Mouse (Mus musculus) thymus, adult 18-20 months (tissue): ENCODE data around the gene Cfap52.

Experiments
- DNase-seq, 2 experiments: peaks; one replicate each; pipeline ENCODE4 v3.0.0; 2022; ENCODE audit warnings: mixed read lengths in 2 of 2

The Cfap52 gene

GRCm38 (mm10) chr11:67925000-67925399 lies 40.5 kb downstream of the Cfap52 start:
- DNase-seq: no peak

GRCm38 (mm10) chr11:67923720-67924119 lies 41.7 kb downstream of the Cfap52 start:
- no peak for DNase-seq

- DNase-seq: peak; percentile 56 to 65
These were observed 42.7 kb downstream of the Cfap52 start for GRCm38 (mm10) chr11:67922755-67923125.

GRCm38 (mm10) chr11:67921827-67922754 lies 43.4 kb downstream of the Cfap52 start, which contains the start of gene Usp43:
Gene Usp43, minus strand, starts transcription at chr11:67922153.
- DNase-seq: peak; percentile 8 to 9

- peak in 1 of 2 experiments; percentile 1 for DNase-seq
These were observed 44.2 kb downstream of the Cfap52 start for GRCm38 (mm10) chr11:67921091-67921826.

DNA sequence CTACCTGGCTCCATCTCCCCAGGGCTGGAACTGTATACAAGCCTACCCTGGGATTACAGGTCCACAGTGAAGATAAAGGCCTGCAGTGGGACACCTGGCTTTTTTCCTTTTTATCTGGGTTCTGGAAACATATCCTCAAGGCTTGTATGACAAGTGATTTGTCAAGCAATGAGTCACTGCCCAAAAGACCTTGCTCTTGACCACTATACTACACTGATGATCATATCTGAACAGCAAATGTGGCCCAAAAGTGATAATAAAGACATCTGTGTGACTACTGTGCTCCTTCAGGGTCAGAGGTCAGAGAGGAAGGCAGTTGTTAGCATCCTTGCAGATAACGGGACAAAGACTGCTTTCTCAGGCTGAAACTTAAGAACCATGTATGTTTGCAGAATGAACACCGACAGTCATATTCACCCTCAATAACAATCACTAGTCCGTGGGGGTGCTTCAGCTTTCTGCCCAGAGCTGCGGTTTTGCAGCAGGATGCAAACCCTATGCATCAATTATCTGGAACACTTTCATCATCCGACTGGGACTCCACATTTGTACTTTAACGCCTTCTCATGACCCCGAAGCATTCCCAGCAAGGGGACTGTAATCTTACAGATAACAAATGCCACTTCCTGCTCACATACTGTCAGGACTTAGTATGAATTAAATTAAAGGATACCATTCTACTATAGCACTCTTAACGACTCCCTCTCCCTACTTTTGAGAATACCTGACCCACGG lies 45.1 kb downstream of the Cfap52 start:
- no peak for DNase-seq

- no peak for DNase-seq
These were observed 45.9 kb downstream of the Cfap52 start for GRCm38 (mm10) chr11:67919593-67919992.

- DNase-seq: no peak
These were observed 48.3 kb downstream of the Cfap52 start for GRCm38 (mm10) chr11:67917126-67917525.

- DNase-seq: no peak
These were observed 54.4 kb downstream of the Cfap52 start for GRCm38 (mm10) chr11:67911074-67911473.

DNA sequence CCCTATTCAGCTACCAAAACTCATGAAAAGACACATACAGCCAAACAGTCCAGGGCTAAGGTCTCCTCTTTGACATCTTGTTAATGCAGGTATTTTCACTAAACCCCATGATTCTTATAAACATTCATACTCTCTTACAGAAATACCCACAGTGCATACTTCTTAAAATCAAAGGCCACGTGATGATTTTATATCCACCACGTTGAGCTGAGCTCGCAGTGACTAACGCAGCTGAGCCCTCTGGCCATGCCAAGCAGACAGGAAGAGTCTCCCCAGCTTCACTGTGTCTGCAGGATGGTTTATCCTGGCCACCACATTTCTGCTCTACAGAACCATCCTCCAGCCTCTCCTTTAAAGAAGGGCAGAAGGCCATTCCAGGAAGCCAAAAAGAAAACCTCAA lies 61.7 kb downstream of the Cfap52 start:
- no peak for DNase-seq

DNA sequence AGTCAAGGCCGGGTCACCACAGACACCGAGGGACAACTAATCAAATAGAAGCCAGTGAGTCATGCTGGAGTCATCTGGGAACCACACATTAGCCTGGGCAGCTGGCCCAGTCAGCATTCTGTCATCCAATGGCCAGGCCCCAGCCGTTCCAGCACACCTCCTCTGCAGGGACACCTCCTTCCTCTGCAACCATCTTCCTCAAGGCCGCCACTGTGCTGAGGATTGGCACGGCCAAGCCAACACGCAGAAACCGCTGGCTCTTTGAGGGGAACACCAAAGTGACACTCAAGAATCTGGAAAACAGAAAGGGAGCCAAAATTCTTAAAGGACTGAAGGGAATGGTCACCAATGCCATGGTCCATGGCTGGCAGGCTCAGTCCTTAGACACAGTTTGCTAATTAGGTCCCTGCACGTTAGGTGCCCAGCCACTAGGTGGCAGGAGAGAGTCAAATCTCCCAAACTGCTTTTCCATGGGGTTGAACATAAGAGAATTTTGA lies 68.3 kb downstream of the Cfap52 start:
- peak; percentile 4 to 9 for DNase-seq

DNA sequence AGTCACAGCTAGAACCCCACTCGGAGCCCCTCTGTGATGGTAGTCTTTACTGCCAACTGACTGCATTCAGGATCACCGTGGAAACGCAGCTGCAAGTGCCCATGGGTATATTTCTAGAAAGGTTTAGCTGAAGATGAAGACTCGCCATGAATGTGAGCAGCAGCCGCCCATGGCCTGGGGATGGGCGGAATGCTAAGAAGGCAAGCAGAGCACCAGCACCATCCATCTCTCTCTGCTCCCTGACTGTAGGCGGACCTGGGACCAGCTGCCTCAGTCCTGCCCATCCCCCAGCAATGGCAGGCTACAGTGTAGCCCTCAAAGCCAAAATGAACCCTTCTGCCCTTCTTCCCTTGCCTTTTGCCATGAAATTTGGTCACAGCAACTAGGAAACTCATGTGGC lies 69.8 kb downstream of the Cfap52 start:
- DNase-seq: no peak

GRCm38 (mm10) chr11:67888521-67888920 lies 76.9 kb downstream of the Cfap52 start:
- DNase-seq: no peak

DNA sequence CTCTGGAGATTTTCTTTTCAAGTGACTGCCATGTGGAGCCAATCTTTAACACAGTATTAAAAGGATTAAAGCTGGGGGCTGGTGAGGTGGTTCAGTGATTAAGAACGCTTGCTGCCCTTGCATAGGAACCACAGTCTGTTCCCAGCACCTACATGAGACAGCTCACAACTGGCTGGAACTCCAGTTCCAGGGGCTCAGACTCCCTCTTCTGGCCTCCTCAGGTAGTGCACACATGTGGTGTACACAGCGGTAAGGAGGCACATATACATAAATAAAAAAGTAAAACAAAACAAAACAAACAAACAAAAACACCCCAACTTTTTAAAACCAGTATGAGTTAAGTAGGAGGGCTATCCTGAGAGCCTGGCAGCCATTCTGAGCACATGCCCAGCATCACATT lies 79.5 kb downstream of the Cfap52 start:
- DNase-seq: no peak
